Mouse (Mus musculus): ENCODE data around the gene Cd209b. TPM values are rescaled to one million over a fixed set of nuclear protein-coding genes. Genes with fewer than 3 reads are reported as not detected.

Gene Cd209b
- 0.58 TPM for polyA plus RNA-seq (2014; fragmentation: Illumina TruSeq; extraction: RNeasy Lipid Tissue Mini Kit (QIAGEN cat#74804); ENCODE audit: low read depth, low replicate concordance)

DNA sequence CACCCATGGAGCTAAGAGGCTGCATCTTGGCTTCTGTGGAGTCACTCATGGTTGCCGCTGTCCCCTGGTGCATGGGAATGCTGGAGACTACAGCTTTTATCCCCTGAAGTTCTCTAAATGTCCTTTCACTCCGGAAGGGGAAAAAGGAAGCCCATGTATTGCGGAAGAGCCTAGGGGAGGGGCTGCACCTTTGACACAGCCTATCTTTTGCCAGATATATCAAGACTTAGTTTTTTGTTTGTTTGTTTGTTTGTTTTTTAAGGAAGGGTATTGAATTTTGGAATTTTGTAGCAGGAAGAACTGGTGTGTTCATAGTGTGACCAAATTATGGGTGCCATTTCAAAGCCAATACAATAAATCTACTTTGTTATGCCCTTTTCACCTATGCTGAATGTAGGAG is at the start of gene Cd209b:
TSS of gene Cd209b (minus strand) at position 101 of the 400 bp plus-strand sequence.

DNA sequence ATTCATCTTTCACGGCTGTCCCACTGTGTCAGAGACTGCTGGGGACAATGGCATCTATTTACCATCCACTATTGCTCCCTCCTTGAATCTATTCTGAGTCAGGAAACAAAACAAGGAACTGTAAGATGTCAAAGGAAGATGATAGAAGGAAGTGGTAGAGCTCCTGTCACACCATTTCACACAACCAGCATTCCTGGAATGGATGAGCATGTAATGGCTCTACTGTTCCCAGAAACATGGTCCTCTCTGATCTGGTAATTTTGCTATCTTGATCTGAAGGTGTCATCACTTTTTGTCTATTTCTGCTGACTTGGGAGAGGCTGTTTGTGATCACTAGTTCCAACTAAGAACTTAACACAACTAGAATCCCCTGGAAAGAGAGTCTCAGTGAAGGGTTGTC is 28.0 kb upstream of the Cd209b start, which contains the start of gene Cd209c:
TSS of gene Cd209c (minus strand) at position 101 of the 400 bp plus-strand sequence.

DNA sequence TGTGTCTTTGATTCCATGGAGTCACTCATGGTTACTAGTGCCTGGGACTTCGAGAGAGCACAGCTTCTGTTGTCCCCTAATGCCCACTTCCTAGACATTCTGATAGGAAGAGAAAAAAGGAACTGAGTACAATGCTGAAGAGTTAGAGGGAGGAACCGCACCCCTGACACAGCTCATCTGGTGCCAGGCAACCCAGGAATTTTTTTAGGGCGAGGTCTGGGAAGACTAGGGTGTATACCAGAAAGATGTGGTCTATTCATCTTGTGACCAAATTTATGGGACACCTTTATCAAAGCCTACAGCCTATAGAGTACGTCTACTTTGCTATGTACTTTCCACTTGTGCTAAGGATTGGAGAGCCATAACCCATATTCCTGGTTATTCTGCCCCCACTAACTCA is 48.2 kb downstream of the Cd209b start, which contains the start of gene Cd209d:
TSS of gene Cd209d (minus strand) at position 101 of the 400 bp plus-strand sequence.

Other genes with a start within 250 kb of the Cd209b start
- 0.76 TPM for gene Fcer2a, start 232.7 kb downstream of the Cd209b start, polyA plus RNA-seq (2014; fragmentation: Illumina TruSeq; extraction: RNeasy Lipid Tissue Mini Kit (QIAGEN cat#74804); ENCODE audit: low read depth, low replicate concordance)
- not detected for gene Clec4g, start 206.2 kb downstream of the Cd209b start, polyA plus RNA-seq (2014; fragmentation: Illumina TruSeq; extraction: RNeasy Lipid Tissue Mini Kit (QIAGEN cat#74804); ENCODE audit: low read depth, low replicate concordance)
- 2.3 TPM for gene Cd209a, start 177.9 kb downstream of the Cd209b start, polyA plus RNA-seq (2014; fragmentation: Illumina TruSeq; extraction: RNeasy Lipid Tissue Mini Kit (QIAGEN cat#74804); ENCODE audit: low read depth, low replicate concordance)
- not detected for gene Cd209e, start 72.5 kb downstream of the Cd209b start, polyA plus RNA-seq (2014; fragmentation: Illumina TruSeq; extraction: RNeasy Lipid Tissue Mini Kit (QIAGEN cat#74804); ENCODE audit: low read depth, low replicate concordance)
- gene Cd209d, start 48.3 kb downstream of the Cd209b start, polyA plus RNA-seq (2014; fragmentation: Illumina TruSeq; extraction: RNeasy Lipid Tissue Mini Kit (QIAGEN cat#74804); ENCODE audit: low read depth, low replicate concordance): not detected
- gene Cd209c, start 27.9 kb upstream of the Cd209b start, polyA plus RNA-seq (2014; fragmentation: Illumina TruSeq; extraction: RNeasy Lipid Tissue Mini Kit (QIAGEN cat#74804); ENCODE audit: low read depth, low replicate concordance): not detected
- gene Cd209f, start 179.0 kb upstream of the Cd209b start, polyA plus RNA-seq (2014; fragmentation: Illumina TruSeq; extraction: RNeasy Lipid Tissue Mini Kit (QIAGEN cat#74804); ENCODE audit: low read depth, low replicate concordance): 0.41 TPM
- not detected for gene Cd209g, start 207.3 kb upstream of the Cd209b start, polyA plus RNA-seq (2014; fragmentation: Illumina TruSeq; extraction: RNeasy Lipid Tissue Mini Kit (QIAGEN cat#74804); ENCODE audit: low read depth, low replicate concordance)
- gene Evi5l, start 239.7 kb upstream of the Cd209b start, polyA plus RNA-seq (2014; fragmentation: Illumina TruSeq; extraction: RNeasy Lipid Tissue Mini Kit (QIAGEN cat#74804); ENCODE audit: low read depth, low replicate concordance): 5.2 TPM

Data from adrenal gland, adult 10 weeks (tissue).